Mouse (Mus musculus): ENCODE measurements around the gene Trim27. TPM values are rescaled to one million over a fixed set of nuclear protein-coding genes. Genes with fewer than 3 reads are reported as not detected.

Gene Trim27
- polyA plus RNA-seq, 1 experiment from 2014 or later: 125 TPM

DNA sequence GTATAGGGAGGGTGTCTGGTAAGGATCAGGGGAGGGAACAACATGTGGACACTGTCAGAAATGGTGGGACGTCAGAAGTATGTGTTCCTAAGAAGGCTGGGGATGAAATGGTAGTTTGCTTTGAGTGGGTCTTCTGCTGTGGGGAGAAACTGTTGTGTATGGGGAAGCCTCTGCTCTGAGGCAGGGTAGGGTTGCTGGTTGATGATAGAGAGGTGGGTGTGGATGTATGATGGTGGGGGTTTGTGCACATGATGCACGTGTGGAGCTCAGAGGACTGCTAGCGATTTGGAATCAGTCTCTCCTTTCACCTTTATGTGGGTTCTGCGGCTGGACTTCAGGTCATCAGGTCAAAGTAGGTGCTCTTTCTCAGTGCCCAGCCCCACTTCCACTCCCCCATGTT, 6.3 kb downstream of the Trim27 start:
- Histone ChIP-seq H3K36me3 (peaks cover 77% of the 10 kb centered on the region), H3K4me3 (replicated peaks) (no peak overlapping the region), H3K4me2 (replicated peaks) (no peak overlapping the region), H3K9me3 (replicated peaks) (no peaks in the 10 kb centered on the region), H3K27me3 (no peaks in the 10 kb centered on the region), H3K27ac (replicated peaks) (no peak overlapping the region), H3K4me1 (peaks cover 34% of the 10 kb centered on the region), H3K9ac (no peak overlapping the region)
- WGBS: 84% methylated on average over 4 of the region's 4 CpGs
- no peak for ATAC-seq (ENCODE audit: insufficient number of reproducible peaks, low FRiP score, low TSS enrichment, low read depth)

DNA sequence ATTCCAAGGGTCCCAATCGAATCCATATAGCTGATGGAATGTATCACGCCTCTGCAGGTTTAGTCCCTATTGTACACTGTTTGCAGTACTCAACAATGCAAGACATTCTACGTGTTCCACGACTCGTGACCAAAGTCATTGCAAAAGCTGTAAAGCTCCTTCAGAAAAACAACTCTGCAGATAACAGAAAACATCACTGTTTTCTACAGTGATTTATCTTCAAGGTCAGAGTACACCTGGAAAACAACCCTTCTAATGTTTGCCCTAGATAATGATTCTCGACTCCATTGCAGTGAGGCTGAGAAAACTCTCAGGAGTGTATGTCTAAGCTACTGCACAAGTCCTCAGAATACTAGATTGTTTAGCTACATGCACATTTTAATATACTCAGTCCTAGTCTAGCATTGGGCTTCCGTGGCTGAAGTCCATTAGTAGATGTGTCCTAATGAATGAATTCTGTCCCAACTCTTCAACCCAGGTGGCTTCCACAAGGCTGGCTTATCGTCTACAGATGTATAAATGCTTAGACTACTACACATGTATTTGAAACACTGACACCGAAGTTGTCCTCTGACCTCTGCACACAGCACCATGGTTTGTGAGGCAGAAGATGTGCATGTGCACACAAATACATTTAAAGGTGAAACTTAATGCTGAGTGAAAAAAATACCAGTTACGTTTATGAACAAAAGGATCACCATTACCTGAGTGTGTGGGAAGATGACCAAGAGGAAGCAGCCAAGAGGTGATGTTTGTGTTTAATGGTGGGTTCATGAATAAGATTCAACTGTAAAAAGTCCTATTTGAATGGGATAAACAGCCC, 16.4 kb downstream of the Trim27 start:
- ATAC-seq (ENCODE audit: insufficient number of reproducible peaks, low FRiP score, low TSS enrichment, low read depth): no peak
- Histone ChIP-seq H3K4me2 (replicated peaks) (no peak overlapping the region), H3K27ac (replicated peaks) (no peak overlapping the region), H3K4me1 (peaks cover 6% of the 10 kb centered on the region; the same call in 1 of the 2 replicates), H3K9ac (no peak overlapping the region), H3K36me3 (peaks cover 34% of the 10 kb centered on the region), H3K27me3 (no peaks in the 10 kb centered on the region), H3K4me3 (replicated peaks) (no peak overlapping the region), H3K9me3 (replicated peaks) (no peaks in the 10 kb centered on the region)
- WGBS: 84% methylated on average over 10 of the region's 10 CpGs

DNA sequence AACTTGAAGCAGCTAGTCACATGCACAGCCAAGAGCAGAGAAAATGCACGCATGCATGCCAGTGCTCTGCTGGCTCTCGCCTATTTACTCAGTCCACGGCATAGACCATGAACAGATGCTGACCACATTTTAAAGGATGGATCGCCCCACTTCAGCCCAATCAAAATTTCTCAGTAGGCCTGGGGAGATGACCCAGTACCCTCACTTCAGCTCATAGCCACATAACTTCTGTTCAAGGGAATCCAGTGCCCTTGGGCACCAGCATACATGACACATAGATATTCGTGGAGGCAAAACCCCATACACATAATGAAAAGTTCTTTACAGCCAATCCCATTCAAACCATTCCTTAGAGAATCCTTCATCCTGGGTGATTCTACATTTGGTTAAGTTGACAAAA, 18.5 kb downstream of the Trim27 start:
- Histone ChIP-seq H3K4me1 (peaks cover 6% of the 10 kb centered on the region; the same call in 1 of the 2 replicates), H3K9ac (no peak overlapping the region), H3K4me3 (replicated peaks) (no peak overlapping the region), H3K9me3 (replicated peaks) (no peaks in the 10 kb centered on the region), H3K4me2 (replicated peaks) (no peak overlapping the region), H3K27ac (replicated peaks) (no peak overlapping the region), H3K27me3 (no peaks in the 10 kb centered on the region), H3K36me3 (peaks cover 14% of the 10 kb centered on the region)
- WGBS: 60% methylated on average over 5 of the region's 5 CpGs
- ATAC-seq (ENCODE audit: insufficient number of reproducible peaks, low FRiP score, low TSS enrichment, low read depth): no peak

DNA sequence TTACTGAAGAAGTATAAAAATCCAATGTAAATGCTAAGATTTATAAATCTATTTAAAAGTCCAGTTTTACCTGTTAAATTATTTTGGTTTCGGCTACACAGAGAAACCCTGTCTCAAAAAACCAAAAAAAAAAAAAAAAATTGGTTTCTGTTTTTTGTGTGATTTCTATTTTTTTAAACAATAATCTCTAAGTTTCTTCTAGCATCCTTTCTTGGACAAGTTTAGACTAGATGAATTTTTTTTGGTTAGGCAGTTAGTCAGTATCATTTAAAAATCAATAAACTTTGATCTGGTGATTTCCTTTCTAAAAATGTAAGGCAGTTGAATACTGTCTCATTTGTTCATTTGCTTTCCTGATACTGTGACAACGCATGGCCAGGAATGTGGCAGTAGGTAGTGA, 19.1 kb downstream of the Trim27 start:
- Histone ChIP-seq H3K4me3 (replicated peaks) (no peak overlapping the region), H3K27ac (replicated peaks) (no peak overlapping the region), H3K27me3 (no peaks in the 10 kb centered on the region), H3K9ac (no peak overlapping the region), H3K4me1 (peaks cover 6% of the 10 kb centered on the region; the same call in 1 of the 2 replicates), H3K36me3 (peaks cover 8% of the 10 kb centered on the region), H3K9me3 (replicated peaks) (no peaks in the 10 kb centered on the region), H3K4me2 (replicated peaks) (no peak overlapping the region)
- ATAC-seq (ENCODE audit: insufficient number of reproducible peaks, low FRiP score, low TSS enrichment, low read depth): no peak
- WGBS: 67% methylated on average over 2 of the region's 2 CpGs

DNA sequence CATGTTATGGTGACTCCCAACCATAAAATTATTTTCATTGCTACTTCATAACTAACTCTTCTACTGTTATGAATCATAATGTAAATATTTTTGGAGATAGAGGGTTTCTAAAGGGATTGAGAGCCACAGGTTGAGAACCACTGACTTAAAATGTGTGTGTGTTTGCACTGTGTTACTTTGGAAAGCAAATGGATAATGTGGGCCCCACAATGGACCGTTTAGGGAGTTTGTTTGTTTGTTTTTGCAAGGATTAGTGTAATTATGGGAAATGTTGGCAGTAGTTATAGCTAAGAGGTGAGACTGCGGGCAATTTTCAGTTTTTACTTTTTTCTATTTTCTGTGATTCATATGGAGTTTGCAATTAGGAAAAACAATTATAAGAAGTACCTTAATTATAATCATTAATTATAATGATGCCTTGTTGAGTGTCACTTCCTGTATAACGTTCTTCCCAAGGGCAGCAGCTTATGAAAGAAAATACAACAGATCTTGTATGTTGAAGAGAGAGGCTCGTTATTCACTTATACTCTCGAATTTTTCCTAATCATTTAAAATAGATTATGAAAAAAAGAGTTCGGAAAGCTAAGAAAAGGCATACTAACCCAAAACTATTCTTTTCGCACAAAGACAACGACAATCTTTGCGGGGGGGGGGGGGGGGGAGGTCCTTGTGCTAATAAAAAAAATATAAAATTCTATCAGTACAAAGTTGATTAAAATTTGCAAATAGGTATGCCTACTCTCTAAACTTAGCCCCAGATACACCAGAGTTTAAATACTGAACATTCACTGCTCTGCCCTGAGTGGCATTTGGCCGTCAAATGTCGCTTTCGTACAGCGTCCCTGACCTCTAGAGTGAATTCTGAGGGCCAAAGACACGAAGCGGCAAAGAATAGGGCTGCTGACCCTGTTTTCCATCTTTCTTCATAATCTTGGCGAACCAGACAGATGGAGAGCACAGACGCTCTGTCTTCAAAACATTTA, 20.1 kb downstream of the Trim27 start:
- H3K9ac ChIP-seq: peak overlapping the region; percentile 40; the same call in 1 of the 2 replicates
- peak overlapping the region; percentile 45 for H3K4me2 ChIP-seq (replicated peaks)
- H3K36me3 ChIP-seq: 0 out of 2 replicates have a peak, but pooled peaks cover 6% of the 10 kb centered on the region
- H3K27me3 ChIP-seq: no peaks in the 10 kb centered on the region
- peak overlapping the region; percentile 85 for H3K27ac ChIP-seq (replicated peaks)
- ATAC-seq (ENCODE audit: insufficient number of reproducible peaks, low FRiP score, low TSS enrichment, low read depth): peak; percentile 61; the same call in 1 of the 2 replicates
- peaks cover 6% of the 10 kb centered on the region; the same call in 1 of the 2 replicates for H3K4me1 ChIP-seq
- 3% methylated on average over 16 of the region's 17 CpGs for WGBS
- H3K4me3 ChIP-seq (replicated peaks): peak overlapping the region; percentile 81
- H3K9me3 ChIP-seq (replicated peaks): no peaks in the 10 kb centered on the region

DNA sequence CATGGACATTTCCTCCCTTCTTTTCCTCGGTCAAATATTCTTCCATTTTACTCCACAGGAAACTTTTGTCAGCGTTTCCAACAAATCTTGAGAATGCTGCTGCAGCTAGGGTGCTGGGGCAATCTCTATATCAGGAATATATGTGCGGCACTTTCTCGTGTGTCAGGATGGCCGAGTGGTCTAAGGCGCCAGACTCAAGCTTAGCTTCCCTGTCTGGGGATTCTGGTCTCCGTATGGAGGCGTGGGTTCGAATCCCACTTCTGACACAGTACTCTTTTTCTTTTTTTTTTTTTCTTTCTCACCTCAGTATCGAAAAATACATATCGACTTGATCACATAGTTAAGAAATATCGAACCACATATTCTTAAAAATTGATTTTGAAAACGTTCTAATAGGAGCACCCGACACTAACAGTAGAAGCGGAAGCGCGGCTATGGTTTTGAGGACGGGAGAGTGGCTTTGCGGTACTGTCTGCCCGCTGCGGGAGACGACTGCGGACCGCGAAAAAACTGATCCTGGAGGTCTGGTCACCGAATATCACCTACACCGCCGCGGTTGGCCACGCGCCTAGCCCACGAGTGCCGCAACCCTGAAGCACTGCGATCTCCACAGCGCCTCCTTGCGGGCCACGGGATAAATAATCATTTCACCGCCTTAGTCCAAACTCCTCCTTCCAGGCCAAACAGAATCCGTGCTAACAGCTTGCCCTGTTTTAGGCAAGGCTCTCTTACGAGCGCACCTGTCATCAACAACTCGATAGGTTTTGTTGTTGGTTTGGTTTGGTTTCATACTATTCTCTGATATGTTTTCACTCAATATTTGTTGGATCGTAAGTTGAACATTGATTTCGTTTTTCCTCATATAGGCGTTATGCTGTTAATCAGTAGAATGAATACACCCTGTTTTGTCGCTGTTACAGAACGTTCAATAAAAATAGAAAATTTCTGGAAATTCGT, 21.1 kb downstream of the Trim27 start:
- Histone ChIP-seq H3K4me3 (replicated peaks) (peak overlapping the region; percentile 81), H3K27me3 (no peaks in the 10 kb centered on the region), H3K4me1 (peaks cover 6% of the 10 kb centered on the region; the same call in 1 of the 2 replicates), H3K36me3 (no peaks in the 10 kb centered on the region), H3K27ac (replicated peaks) (peak overlapping the region; percentile 85), H3K9me3 (replicated peaks) (no peaks in the 10 kb centered on the region), H3K4me2 (replicated peaks) (peak overlapping the region; percentile 45), H3K9ac (peak overlapping the region; percentile 51)
- peak; percentile 95 for ATAC-seq (ENCODE audit: insufficient number of reproducible peaks, low FRiP score, low TSS enrichment, low read depth)
- WGBS: 3% methylated on average over 48 of the region's 48 CpGs

DNA sequence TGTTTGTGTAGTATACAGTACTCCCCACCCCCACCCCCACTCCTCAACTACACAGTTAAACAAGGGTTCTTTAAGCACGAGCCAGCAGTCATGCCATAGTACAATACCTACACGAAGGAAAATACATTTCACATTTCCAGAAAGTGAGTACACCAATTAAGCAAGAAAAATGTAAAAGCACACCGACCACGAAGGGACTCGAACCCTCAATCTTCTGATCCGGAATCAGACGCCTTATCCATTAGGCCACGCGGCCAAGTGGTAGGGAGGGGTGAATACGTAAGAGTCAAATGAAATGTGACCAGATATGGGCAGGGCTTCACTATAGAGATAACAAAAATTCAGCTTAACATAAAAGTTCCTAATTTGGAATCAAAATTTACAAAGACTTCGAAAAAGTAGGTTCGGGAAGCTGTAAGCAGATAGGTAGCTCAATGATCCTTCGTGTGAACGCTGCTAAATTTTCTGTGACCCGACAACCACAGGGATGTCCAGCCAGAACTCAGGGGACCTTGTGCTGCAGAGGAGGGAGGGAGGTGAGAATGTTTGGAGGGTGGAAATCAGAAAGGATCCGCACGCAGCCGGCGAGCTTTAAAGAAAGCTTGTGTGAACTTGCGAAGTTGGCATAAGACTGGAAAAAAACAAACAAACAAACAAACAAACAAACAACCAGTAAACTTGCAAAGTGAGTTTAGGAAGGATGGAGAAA, 36.2 kb downstream of the Trim27 start:
- Histone ChIP-seq H3K4me2 (replicated peaks) (peak overlapping the region; percentile 51), H3K27me3 (no peaks in the 10 kb centered on the region), H3K9ac (no peak overlapping the region), H3K4me1 (peaks cover 3% of the 10 kb centered on the region; the same call in 1 of the 2 replicates), H3K4me3 (replicated peaks) (peak overlapping the region; percentile 40), H3K27ac (replicated peaks) (no peak overlapping the region), H3K36me3 (no peaks in the 10 kb centered on the region), H3K9me3 (replicated peaks) (no peaks in the 10 kb centered on the region)
- 2% methylated on average over 20 of the region's 20 CpGs for WGBS
- no peak for ATAC-seq (ENCODE audit: insufficient number of reproducible peaks, low FRiP score, low TSS enrichment, low read depth)

DNA sequence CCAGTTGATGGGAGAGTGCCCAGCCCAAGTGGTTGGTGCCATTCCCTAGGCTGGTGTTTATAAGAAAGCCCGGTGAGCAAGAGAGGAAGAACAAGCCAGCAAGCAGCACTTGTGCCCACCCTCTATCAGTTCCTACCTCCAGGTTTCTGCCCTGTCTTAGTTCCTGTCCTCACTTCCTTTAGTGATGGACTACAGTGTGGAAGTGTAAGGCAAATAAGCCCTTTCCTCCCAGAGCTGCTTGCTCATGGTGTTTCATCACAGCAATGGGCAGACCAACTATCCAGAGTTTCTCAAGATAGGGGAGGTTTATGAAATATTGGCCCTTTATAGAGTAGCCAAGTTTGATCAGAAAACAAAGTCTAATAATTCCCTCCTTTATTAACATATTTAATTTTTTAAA, 37.5 kb downstream of the Trim27 start:
- Histone ChIP-seq H3K4me3 (replicated peaks) (no peak overlapping the region), H3K27ac (replicated peaks) (no peak overlapping the region), H3K27me3 (no peaks in the 10 kb centered on the region), H3K9me3 (replicated peaks) (no peaks in the 10 kb centered on the region), H3K4me1 (peaks cover 7% of the 10 kb centered on the region; the same call in 1 of the 2 replicates), H3K9ac (no peak overlapping the region), H3K4me2 (replicated peaks) (no peak overlapping the region), H3K36me3 (no peaks in the 10 kb centered on the region)
- ATAC-seq (ENCODE audit: insufficient number of reproducible peaks, low FRiP score, low TSS enrichment, low read depth): no peak
- 52% methylated on average over 1 of the region's 1 CpGs for WGBS

DNA sequence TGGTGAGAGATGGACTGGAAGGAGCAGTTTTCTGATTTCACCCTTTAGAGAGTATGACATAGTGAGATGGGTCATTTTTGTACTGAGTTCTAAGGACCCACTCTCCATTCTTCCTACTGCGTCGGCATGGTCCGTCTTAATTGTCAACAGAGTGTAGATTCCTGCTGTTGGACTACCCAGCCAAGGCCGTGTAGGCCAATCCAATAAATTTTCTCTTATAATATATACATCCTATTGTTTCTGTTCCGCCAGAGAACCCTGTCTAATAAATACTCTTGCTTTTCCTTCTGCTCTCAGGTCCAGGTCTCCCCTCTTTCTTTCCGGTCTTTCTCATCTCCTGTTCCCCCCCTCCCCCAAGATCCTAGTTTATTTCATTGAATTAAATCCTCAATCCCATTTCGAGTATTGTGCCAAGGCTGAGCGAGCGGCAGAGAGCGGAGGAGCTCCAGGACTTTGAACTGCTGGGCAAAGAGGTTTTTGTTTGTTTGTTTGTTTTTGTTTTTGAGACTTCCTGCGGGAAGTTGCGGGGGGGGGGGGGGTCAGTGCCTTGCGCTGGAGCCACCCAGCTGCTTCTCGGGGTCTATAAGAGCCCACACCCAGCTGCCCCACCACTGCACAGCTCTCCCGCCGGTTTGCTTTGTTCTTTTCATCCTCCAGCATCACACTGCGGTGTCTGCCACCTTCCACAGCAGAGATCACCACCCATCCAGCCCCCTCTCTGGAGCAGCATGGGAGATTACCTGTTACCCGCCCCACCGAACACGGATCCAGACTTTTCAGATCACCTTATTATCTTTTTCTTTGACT, 42.6 kb downstream of the Trim27 start:
- no peak overlapping the region for H3K27ac ChIP-seq (replicated peaks)
- no peaks in the 10 kb centered on the region for H3K27me3 ChIP-seq
- 0 out of 2 replicates have a peak, but pooled peaks cover 7% of the 10 kb centered on the region for H3K4me1 ChIP-seq
- peak overlapping the region; percentile 56 for H3K4me3 ChIP-seq (replicated peaks)
- peak overlapping the region; percentile 73 for H3K4me2 ChIP-seq (replicated peaks)
- H3K9me3 ChIP-seq (replicated peaks): no peaks in the 10 kb centered on the region
- 3% methylated on average over 20 of the region's 20 CpGs for WGBS
- H3K36me3 ChIP-seq: no peaks in the 10 kb centered on the region
- H3K9ac ChIP-seq: peak overlapping the region; percentile 27
- ATAC-seq (ENCODE audit: insufficient number of reproducible peaks, low FRiP score, low TSS enrichment, low read depth): peak; percentile 75

Measured in embryonic facial prominence, embryonic 15.5 days (tissue).